Mouse (Mus musculus): ENCODE measurements at regions not wholly inside any gene's neighbourhood (a gene's known extent, or its start where the extent isn't known, plus 50 kb on each side); places are given as distances from the start of the nearest gene placed in this dataset.

- TF ChIP-seq CTCF (IDR thresholded peaks at IDR 0.05; ENCODE audit: control insufficient read depth, insufficient read depth, insufficient read length) (no peak), USF1 (IDR thresholded peaks at IDR 0.05; ENCODE audit: low read depth) (no peak), MYOG (IDR thresholded peaks at IDR 0.05; ENCODE audit: control insufficient read depth, extremely low read depth, insufficient read length) (no peak), MAX (IDR thresholded peaks at IDR 0.05) (no peak), MYOD1 (IDR thresholded peaks at IDR 0.05; ENCODE audit: control insufficient read depth, insufficient read length, low read depth) (no peak)
Measured at GRCm38 (mm10) chr10:25754300-25754699, 218.2 kb upstream of the Smlr1 start.
